Mouse (Mus musculus): ENCODE measurements around the gene Pusl1.

Pusl1 gene

GRCm38 (mm10) chr4:155886330-155886729, 5.3 kb downstream of the Pusl1 start:
- DNase-seq, result no peak

GRCm38 (mm10) chr4:155883587-155883986, 8.0 kb downstream of the Pusl1 start:
- DNase-seq, result no peak

- DNase-seq, result no peak
Observed at GRCm38 (mm10) chr4:155871404-155871803, 20.2 kb downstream of the Pusl1 start.

GRCm38 (mm10) chr4:155869317-155870033, 22.1 kb downstream of the Pusl1 start, which contains the start of the genes Cptp and Ints11:
Gene Cptp, minus strand, starts transcription at chr4:155869440.
Gene Ints11, plus strand, starts transcription at chr4:155869546.
- DNase-seq, result peak; percentile 96

- peak; percentile 53 for DNase-seq
Observed at GRCm38 (mm10) chr4:155868614-155869298, 22.8 kb downstream of the Pusl1 start.

- DNase-seq, result no peak
Observed at GRCm38 (mm10) chr4:155863001-155863400, 28.6 kb downstream of the Pusl1 start, which contains the start of gene Tas1r3. Gene Tas1r3, minus strand, starts transcription at chr4:155863362.

- DNase-seq, result no peak
Observed at GRCm38 (mm10) chr4:155861787-155862186, 29.8 kb downstream of the Pusl1 start.

- DNase-seq, result no peak
Observed at GRCm38 (mm10) chr4:155859318-155859717, 32.3 kb downstream of the Pusl1 start.

GRCm38 (mm10) chr4:155856881-155857280, 34.7 kb downstream of the Pusl1 start:
- no peak for DNase-seq

- DNase-seq, result no peak
Observed at GRCm38 (mm10) chr4:155856071-155856470, 35.5 kb downstream of the Pusl1 start.

- no peak for DNase-seq
Observed at GRCm38 (mm10) chr4:155854991-155855390, 36.6 kb downstream of the Pusl1 start.

GRCm38 (mm10) chr4:155853421-155853820, 38.2 kb downstream of the Pusl1 start:
- DNase-seq, result no peak

GRCm38 (mm10) chr4:155851951-155852411, 39.6 kb downstream of the Pusl1 start:
- DNase-seq, result peak; percentile 78

- DNase-seq, result no peak
Observed at GRCm38 (mm10) chr4:155851368-155851767, 40.2 kb downstream of the Pusl1 start.

GRCm38 (mm10) chr4:155849792-155850451, 41.7 kb downstream of the Pusl1 start:
- DNase-seq, result peak; percentile 68

- DNase-seq, result no peak
Observed at GRCm38 (mm10) chr4:155849391-155849790, 42.2 kb downstream of the Pusl1 start.

GRCm38 (mm10) chr4:155848434-155849095, 43.0 kb downstream of the Pusl1 start:
- DNase-seq, result peak; percentile 83

GRCm38 (mm10) chr4:155847591-155848352, 43.8 kb downstream of the Pusl1 start:
- peak; percentile 73 for DNase-seq

- DNase-seq, result peak; percentile 85
Observed at GRCm38 (mm10) chr4:155846871-155847578, 44.6 kb downstream of the Pusl1 start, which contains the start of gene Dvl1. Gene Dvl1, plus strand, starts transcription at chr4:155847402.

- DNase-seq, result peak; percentile 77
Observed at GRCm38 (mm10) chr4:155843231-155843630, 48.4 kb downstream of the Pusl1 start.

- no peak for DNase-seq
Observed at GRCm38 (mm10) chr4:155841651-155842270, 49.8 kb downstream of the Pusl1 start.
